Mouse (Mus musculus): ENCODE results near the gene Exoc8. TPM values are rescaled to one million over a fixed set of nuclear protein-coding genes. Genes with fewer than 3 reads are reported as not detected.

Exoc8 gene
- polyA plus RNA-seq, 1 experiment from 2014 or later = 3.6 TPM

GRCm38 (mm10) chr8:124911938-124912872 lies 14.7 kb upstream of the Exoc8 start:
- peaks cover 4% of the 10 kb centered on the region; the same call in 1 of the 2 replicates for H3K4me1 ChIP-seq (ENCODE audit: control insufficient read depth, low read depth, low read length)
- H3K9me3 ChIP-seq (replicated peaks; ENCODE audit: control insufficient read depth, low read length) = no peaks in the 10 kb centered on the region
- no peak overlapping the region for H3K4me3 ChIP-seq (ENCODE audit: low read depth, low read length)
- WGBS (ENCODE audit: insufficient replicate concordance) = 48% methylated on average over 17 of the region's 17 CpGs
- H3K36me3 ChIP-seq (ENCODE audit: control insufficient read depth, insufficient read depth) = peaks cover 40% of the 10 kb centered on the region
- H3K9ac ChIP-seq (ENCODE audit: low read depth, low read length) = no peak overlapping the region
- H3K4me2 ChIP-seq (ENCODE audit: low read depth, low read length) = no peak overlapping the region
- H3K27me3 ChIP-seq (ENCODE audit: control insufficient read depth, insufficient read depth, low read depth, low read length) = no peaks in the 10 kb centered on the region
- no peak for ATAC-seq (ENCODE audit: low read depth)
- H3K27ac ChIP-seq (ENCODE audit: low read length) = no peak overlapping the region

- no peaks in the 10 kb centered on the region for H3K27me3 ChIP-seq (ENCODE audit: control insufficient read depth, insufficient read depth, low read depth, low read length)
- no peak overlapping the region for H3K4me3 ChIP-seq (ENCODE audit: low read depth, low read length)
- no peak overlapping the region for H3K27ac ChIP-seq (ENCODE audit: low read length)
- 83% methylated on average over 10 of the region's 10 CpGs for WGBS (ENCODE audit: insufficient replicate concordance)
- no peak overlapping the region for H3K9ac ChIP-seq (ENCODE audit: low read depth, low read length)
- H3K4me2 ChIP-seq (ENCODE audit: low read depth, low read length) = no peak overlapping the region
- no peaks in the 10 kb centered on the region for H3K9me3 ChIP-seq (replicated peaks; ENCODE audit: control insufficient read depth, low read length)
- peaks cover 40% of the 10 kb centered on the region for H3K36me3 ChIP-seq (ENCODE audit: control insufficient read depth, insufficient read depth)
- no peak for ATAC-seq (ENCODE audit: low read depth)
- peaks cover 4% of the 10 kb centered on the region; the same call in 1 of the 2 replicates for H3K4me1 ChIP-seq (ENCODE audit: control insufficient read depth, low read depth, low read length)
Observed at GRCm38 (mm10) chr8:124910349-124910748, 12.8 kb upstream of the Exoc8 start.

- Histone ChIP-seq H3K4me2 (ENCODE audit: low read depth, low read length) (no peak overlapping the region), H3K36me3 (ENCODE audit: control insufficient read depth, insufficient read depth) (peaks cover 40% of the 10 kb centered on the region), H3K9ac (ENCODE audit: low read depth, low read length) (no peak overlapping the region), H3K9me3 (replicated peaks; ENCODE audit: control insufficient read depth, low read length) (no peaks in the 10 kb centered on the region), H3K27ac (ENCODE audit: low read length) (no peak overlapping the region), H3K27me3 (ENCODE audit: control insufficient read depth, insufficient read depth, low read depth, low read length) (no peaks in the 10 kb centered on the region), H3K4me3 (ENCODE audit: low read depth, low read length) (no peak overlapping the region), H3K4me1 (ENCODE audit: control insufficient read depth, low read depth, low read length) (peaks cover 4% of the 10 kb centered on the region; the same call in 1 of the 2 replicates)
- WGBS (ENCODE audit: insufficient replicate concordance) = 91% methylated on average over 16 of the region's 16 CpGs
- ATAC-seq (ENCODE audit: low read depth) = no peak
Observed at GRCm38 (mm10) chr8:124909936-124910335, 12.4 kb upstream of the Exoc8 start.

GRCm38 (mm10) chr8:124905482-124905881 lies 8.0 kb upstream of the Exoc8 start:
- H3K36me3 ChIP-seq (ENCODE audit: control insufficient read depth, insufficient read depth) = peaks cover 52% of the 10 kb centered on the region
- H3K4me1 ChIP-seq (ENCODE audit: control insufficient read depth, low read depth, low read length) = no peaks in the 10 kb centered on the region; the same call in 1 of the 2 replicates
- ATAC-seq (ENCODE audit: low read depth) = no peak
- no peak overlapping the region for H3K4me2 ChIP-seq (ENCODE audit: low read depth, low read length)
- no peak overlapping the region for H3K9ac ChIP-seq (ENCODE audit: low read depth, low read length)
- 77% methylated on average over 2 of the region's 2 CpGs for WGBS (ENCODE audit: insufficient replicate concordance)
- no peaks in the 10 kb centered on the region for H3K9me3 ChIP-seq (replicated peaks; ENCODE audit: control insufficient read depth, low read length)
- H3K27ac ChIP-seq (ENCODE audit: low read length) = no peak overlapping the region
- H3K27me3 ChIP-seq (ENCODE audit: control insufficient read depth, insufficient read depth, low read depth, low read length) = no peaks in the 10 kb centered on the region
- no peak overlapping the region for H3K4me3 ChIP-seq (ENCODE audit: low read depth, low read length)

GRCm38 (mm10) chr8:124903198-124903597 lies 5.7 kb upstream of the Exoc8 start:
- peaks cover 39% of the 10 kb centered on the region for H3K36me3 ChIP-seq (ENCODE audit: control insufficient read depth, insufficient read depth)

GRCm38 (mm10) chr8:124898251-124898905 lies 873 bp upstream of the Exoc8 start:
- Histone ChIP-seq H3K27ac (ENCODE audit: low read length) (peak overlapping the region; percentile 82), H3K4me3 (ENCODE audit: low read depth, low read length) (peak overlapping the region; percentile 99), H3K9me3 (replicated peaks; ENCODE audit: control insufficient read depth, low read length) (no peaks in the 10 kb centered on the region), H3K4me2 (ENCODE audit: low read depth, low read length) (peak overlapping the region; percentile 88), H3K27me3 (ENCODE audit: control insufficient read depth, insufficient read depth, low read depth, low read length) (no peaks in the 10 kb centered on the region), H3K36me3 (ENCODE audit: control insufficient read depth, insufficient read depth) (peaks cover 37% of the 10 kb centered on the region), H3K9ac (ENCODE audit: low read depth, low read length) (peak overlapping the region; percentile 95), H3K4me1 (ENCODE audit: control insufficient read depth, low read depth, low read length) (peaks cover 23% of the 10 kb centered on the region)
- WGBS (ENCODE audit: insufficient replicate concordance) = 3% methylated on average over 31 of the region's 31 CpGs
- 0 out of 2 replicates have a peak, but pooled peaks have one; percentile 3 for ATAC-seq (ENCODE audit: low read depth)

More at GRCm38 (mm10) chr8:124903198-124903597, 5.7 kb upstream of the Exoc8 start:
- H3K27ac ChIP-seq (ENCODE audit: low read length) = no peak overlapping the region
- peak; percentile 31; the same call in 1 of the 2 replicates for ATAC-seq (ENCODE audit: low read depth)
- no peak overlapping the region for H3K4me2 ChIP-seq (ENCODE audit: low read depth, low read length)
- H3K4me1 ChIP-seq (ENCODE audit: control insufficient read depth, low read depth, low read length) = peaks cover 7% of the 10 kb centered on the region
- 83% methylated on average over 15 of the region's 15 CpGs for WGBS (ENCODE audit: insufficient replicate concordance)
- H3K27me3 ChIP-seq (ENCODE audit: control insufficient read depth, insufficient read depth, low read depth, low read length) = no peaks in the 10 kb centered on the region
- no peak overlapping the region for H3K9ac ChIP-seq (ENCODE audit: low read depth, low read length)
- H3K9me3 ChIP-seq (replicated peaks; ENCODE audit: control insufficient read depth, low read length) = no peaks in the 10 kb centered on the region
- no peak overlapping the region for H3K4me3 ChIP-seq (ENCODE audit: low read depth, low read length)

- Histone ChIP-seq H3K4me2 (ENCODE audit: low read depth, low read length) (peak overlapping the region; percentile 99), H3K36me3 (ENCODE audit: control insufficient read depth, insufficient read depth) (peaks cover 21% of the 10 kb centered on the region), H3K4me3 (ENCODE audit: low read depth, low read length) (peak overlapping the region; percentile 99), H3K9ac (ENCODE audit: low read depth, low read length) (peak overlapping the region; percentile 89), H3K9me3 (replicated peaks; ENCODE audit: control insufficient read depth, low read length) (no peaks in the 10 kb centered on the region), H3K27ac (ENCODE audit: low read length) (peak overlapping the region; percentile 91), H3K27me3 (ENCODE audit: control insufficient read depth, insufficient read depth, low read depth, low read length) (no peaks in the 10 kb centered on the region), H3K4me1 (ENCODE audit: control insufficient read depth, low read depth, low read length) (peaks cover 23% of the 10 kb centered on the region)
- 1% methylated on average over 60 of the region's 60 CpGs for WGBS (ENCODE audit: insufficient replicate concordance)
- ATAC-seq (ENCODE audit: low read depth) = peak; percentile 35
Observed at GRCm38 (mm10) chr8:124896632-124897385, 696 bp downstream of the Exoc8 start.

- Histone ChIP-seq H3K36me3 (ENCODE audit: control insufficient read depth, insufficient read depth) (peaks cover 20% of the 10 kb centered on the region), H3K4me2 (ENCODE audit: low read depth, low read length) (peak overlapping the region; percentile 99), H3K9me3 (replicated peaks; ENCODE audit: control insufficient read depth, low read length) (no peaks in the 10 kb centered on the region), H3K27ac (ENCODE audit: low read length) (no peak overlapping the region), H3K9ac (ENCODE audit: low read depth, low read length) (peak overlapping the region; percentile 89), H3K27me3 (ENCODE audit: control insufficient read depth, insufficient read depth, low read depth, low read length) (no peaks in the 10 kb centered on the region), H3K4me3 (ENCODE audit: low read depth, low read length) (peak overlapping the region; percentile 99), H3K4me1 (ENCODE audit: control insufficient read depth, low read depth, low read length) (peaks cover 23% of the 10 kb centered on the region)
- WGBS (ENCODE audit: insufficient replicate concordance) = 83% methylated on average over 26 of the region's 26 CpGs
- no peak for ATAC-seq (ENCODE audit: low read depth)
Observed at GRCm38 (mm10) chr8:124896010-124896631, 1.4 kb downstream of the Exoc8 start.
